Mouse (Mus musculus) ES-E14 (cell line): ENCODE measurements at regions not wholly inside any gene's neighbourhood (a gene's known extent, or its start where the extent isn't known, plus 50 kb on each side); places are given as distances from the start of the nearest gene placed in this dataset.

Experiments
- DNase-seq: peaks from one replicate; pipeline ENCODE4 v3.0.0-alpha.2; 2013; ENCODE audit warnings: low read depth, low spot score
- H3K27ac ChIP-seq: 2 replicates; pipeline ENCODE4 v1.5.1; 2012; ENCODE audit warnings: low read depth, mild to moderate bottlenecking, low read length, moderate library complexity, mixed read lengths; ENCODE audit not compliant: poor library complexity, insufficient read depth, severe bottlenecking
- H3K36me3 ChIP-seq: 2 replicates; pipeline ENCODE4 v1.6.1; 2012; ENCODE audit warnings: mild to moderate bottlenecking, low read length, moderate library complexity, mixed read lengths; ENCODE audit not compliant: control insufficient read depth, poor library complexity, insufficient read depth, severe bottlenecking
- H3K4me1 ChIP-seq, 2 experiments: fragments of 150-350 bp in 1 of 2; sonication (generic) in 1 of 2; 2 replicates each; pipeline ENCODE4 v1.6.1; 2012; ENCODE audit warnings: low read length in 2 of 2, mild to moderate bottlenecking in 1 of 2, mixed read lengths in 1 of 2; ENCODE audit not compliant: control insufficient read depth in 2 of 2, insufficient read depth in 2 of 2, poor library complexity in 1 of 2
- H3K4me3 ChIP-seq, 2 experiments: fragments of 150-350 bp in 1 of 2; sonication (generic) in 1 of 2; 2 replicates each; pipeline ENCODE4 v1.5.1; 2012; ENCODE audit warnings: low read length in 2 of 2, low read depth in 1 of 2, mild to moderate bottlenecking in 1 of 2, mixed read lengths in 1 of 2; ENCODE audit not compliant: insufficient read depth in 1 of 2, poor library complexity in 1 of 2, severe bottlenecking in 1 of 2
- H3K9ac ChIP-seq: 2 replicates; pipeline ENCODE4 v1.6.1; 2012; ENCODE audit warnings: low read depth, mild to moderate bottlenecking, low read length, mixed read lengths; ENCODE audit not compliant: poor library complexity, insufficient read depth, severe bottlenecking
- H3K9me3 ChIP-seq: fragments of 150-350 bp; sonication (generic); 2 replicates; pipeline ENCODE4 v1.6.1; 2012; ENCODE audit warnings: low read depth, mild to moderate bottlenecking, low read length; ENCODE audit not compliant: control insufficient read depth, insufficient read depth
- CHD2 ChIP-seq: IDR thresholded peaks from 2 replicates; pipeline ENCODE4 v1.6.1; 2014; ENCODE audit warnings: mild to moderate bottlenecking, low read depth, low read length, inconsistent platforms
- HCFC1 ChIP-seq: IDR thresholded peaks from 2 replicates; pipeline ENCODE4 v1.6.1; 2012; ENCODE audit warnings: low read length, inconsistent platforms, borderline replicate concordance; ENCODE audit not compliant: insufficient read depth
- MAFK ChIP-seq: IDR thresholded peaks from 2 replicates; pipeline ENCODE4 v1.6.1; 2014; ENCODE audit warnings: mild to moderate bottlenecking, low read depth, low read length, inconsistent platforms; ENCODE audit not compliant: insufficient read depth
- ZC3H11A ChIP-seq: IDR thresholded peaks from 2 replicates; pipeline ENCODE4 v1.6.1; 2012; ENCODE audit warnings: low read depth, mild to moderate bottlenecking, inconsistent platforms, low read length, borderline replicate concordance
- ZNF384 ChIP-seq: IDR thresholded peaks from 2 replicates; pipeline ENCODE4 v1.6.1; 2012; ENCODE audit warnings: low read depth, low read length, inconsistent platforms
- in situ Hi-C, 2 experiments: fragments of 600-800 bp; cut with MboI; formaldehyde crosslinking; loops; one replicate each; pipeline ENCODE4 v1.15.1; 2025; ENCODE audit warnings: low sequenced_read_pairs in 2 of 2, inconsistent platforms in 1 of 2; ENCODE audit not compliant: unreplicated experiment in 2 of 2

DNA sequence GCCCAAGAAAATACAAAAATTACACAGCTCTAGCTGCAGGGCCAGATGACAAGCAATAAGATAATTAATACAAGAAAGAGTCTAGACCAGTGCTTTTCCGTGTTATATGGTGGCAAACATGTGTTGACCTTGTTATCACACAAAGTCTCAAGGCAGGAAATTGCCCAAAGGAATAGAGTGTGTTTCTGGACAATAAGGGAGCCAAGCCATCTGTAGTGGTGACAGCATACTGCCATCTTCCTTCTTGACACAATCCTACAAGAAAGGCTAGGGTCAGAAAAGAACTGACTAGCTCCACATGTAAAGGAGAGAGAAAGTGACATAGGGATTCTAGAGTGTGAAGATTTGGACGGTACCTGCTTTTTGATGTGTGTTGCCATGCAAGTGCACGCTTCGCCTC, 289.0 kb downstream of the Ice1 start:
- no peaks in the 10 kb centered on the region for H3K9me3 ChIP-seq
- no peaks in the 10 kb centered on the region for H3K4me1 ChIP-seq
- H3K4me3 ChIP-seq = no peak overlapping the region
- in situ Hi-C loops = no loop called here
- no peak overlapping the region for H3K9ac ChIP-seq
- TF ChIP-seq HCFC1 (no peak), MAFK (no peak), ZC3H11A (no peak), CHD2 (no peak), ZNF384 (no peak)
- no peaks in the 10 kb centered on the region for H3K36me3 ChIP-seq
- H3K27ac ChIP-seq = no peak overlapping the region
- DNase-seq = no peak

DNA sequence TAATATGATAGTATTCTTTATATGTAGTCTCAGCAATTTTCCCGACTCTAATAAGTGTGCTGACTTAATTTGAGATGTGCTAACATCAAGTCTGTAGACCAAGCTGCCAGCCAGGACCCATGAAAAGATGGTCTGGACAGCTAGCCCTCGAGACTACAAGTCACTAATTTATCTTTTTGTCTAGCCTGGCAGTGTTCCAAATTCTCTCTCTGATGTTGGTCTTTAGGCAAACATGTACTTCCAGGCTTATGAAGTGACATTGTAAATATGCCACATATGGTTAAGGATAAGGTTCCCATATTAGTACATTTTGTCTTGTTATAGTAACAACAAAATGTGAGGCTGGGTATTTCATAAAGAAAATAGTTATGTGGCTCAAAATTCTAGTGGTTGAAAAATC, 288.5 kb downstream of the Ice1 start:
- no peak for TF ChIP-seq MAFK
- no peak for TF ChIP-seq ZNF384
- Histone ChIP-seq H3K9me3 (no peaks in the 10 kb centered on the region), H3K4me3 (no peak overlapping the region), H3K4me1 (no peaks in the 10 kb centered on the region), H3K36me3 (no peaks in the 10 kb centered on the region), H3K27ac (no peak overlapping the region), H3K9ac (no peak overlapping the region)
- no peak for DNase-seq
- in situ Hi-C loops = no loop called here

DNA sequence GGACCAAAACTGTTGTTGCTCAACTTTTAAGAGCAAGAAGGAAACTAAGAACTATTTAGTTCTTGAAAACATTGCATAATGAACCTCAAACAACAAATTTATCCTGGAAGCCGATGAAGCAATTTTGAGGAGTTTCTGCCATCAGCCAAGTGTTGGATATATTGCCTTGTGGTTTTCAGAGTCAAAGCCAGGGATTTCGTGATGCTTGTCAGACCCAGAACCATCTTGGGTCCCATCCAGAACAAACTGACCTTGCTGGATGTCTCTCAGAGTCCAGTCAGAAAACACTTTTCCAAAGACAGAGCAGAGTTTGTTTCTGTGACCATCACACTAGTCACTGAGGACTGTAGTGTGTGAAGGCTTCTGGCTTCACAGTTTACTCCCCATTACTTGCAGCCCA, 267.8 kb downstream of the Ice1 start:
- Histone ChIP-seq H3K9me3 (no peaks in the 10 kb centered on the region), H3K9ac (no peak overlapping the region), H3K4me1 (no peaks in the 10 kb centered on the region), H3K27ac (no peak overlapping the region), H3K36me3 (no peaks in the 10 kb centered on the region), H3K4me3 (no peak overlapping the region)
- TF ChIP-seq MAFK (no peak), ZC3H11A (no peak), CHD2 (no peak), ZNF384 (no peak), HCFC1 (no peak)
- no peak for DNase-seq
- in situ Hi-C loops = no loop called here

DNA sequence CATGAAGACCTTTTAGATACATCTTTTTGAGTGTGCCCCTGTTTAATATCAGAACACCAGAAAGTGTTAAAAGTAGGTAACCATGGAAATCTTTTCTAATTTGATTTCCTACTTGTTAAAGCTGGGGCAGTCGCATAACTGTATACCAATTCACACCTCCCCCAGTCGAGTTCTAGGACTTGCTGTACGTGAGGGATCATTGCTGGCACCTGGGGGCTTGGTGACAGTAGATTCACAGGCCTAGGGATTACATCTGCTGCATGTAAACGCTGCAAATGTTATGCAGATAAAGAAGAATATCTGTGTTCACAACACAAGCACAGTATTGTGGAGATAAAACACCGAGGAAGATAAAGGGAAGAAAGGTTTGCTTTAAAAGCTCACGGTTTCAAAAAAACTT, 256.7 kb downstream of the Ice1 start:
- H3K4me1 ChIP-seq = no peaks in the 10 kb centered on the region
- in situ Hi-C loops = no loop called here
- no peak overlapping the region for H3K9ac ChIP-seq
- H3K4me3 ChIP-seq = no peak overlapping the region
- no peaks in the 10 kb centered on the region for H3K9me3 ChIP-seq
- TF ChIP-seq HCFC1 = no peak
- no peak for TF ChIP-seq ZNF384
- TF ChIP-seq MAFK = no peak
- no peak for TF ChIP-seq ZC3H11A
- no peak for TF ChIP-seq CHD2
- H3K27ac ChIP-seq = no peak overlapping the region
- H3K36me3 ChIP-seq = no peaks in the 10 kb centered on the region
- DNase-seq = no peak

DNA sequence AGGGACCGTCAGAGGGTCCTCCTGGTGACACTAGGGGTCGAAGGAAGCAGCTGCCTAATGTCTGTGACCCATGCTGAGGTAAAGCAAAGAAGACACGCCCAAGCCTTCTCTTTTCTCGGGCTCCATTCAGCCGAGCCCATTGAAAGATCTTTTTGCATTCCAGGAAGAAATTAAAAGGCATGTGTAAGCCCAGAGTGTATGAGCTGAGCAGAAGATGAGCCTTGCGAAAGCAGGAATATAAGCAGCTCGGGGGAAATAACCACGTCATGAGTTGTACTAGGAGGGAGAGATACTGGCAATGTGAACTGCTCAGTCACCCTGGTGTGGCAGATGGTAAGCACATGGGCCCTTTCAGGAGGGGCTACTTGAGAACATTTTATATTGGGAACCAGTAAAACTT, 252.1 kb downstream of the Ice1 start:
- no peaks in the 10 kb centered on the region for H3K4me1 ChIP-seq
- no peaks in the 10 kb centered on the region for H3K9me3 ChIP-seq
- no peaks in the 10 kb centered on the region for H3K36me3 ChIP-seq
- H3K9ac ChIP-seq = no peak overlapping the region
- H3K27ac ChIP-seq = no peak overlapping the region
- in situ Hi-C loops = no loop called here
- TF ChIP-seq HCFC1 (no peak), MAFK (no peak), ZNF384 (no peak), ZC3H11A (no peak), CHD2 (no peak)
- no peak for DNase-seq
- H3K4me3 ChIP-seq = no peak overlapping the region
